ENCODE assay signal across 19 mouse cellular contexts in the genomic region with DNA sequence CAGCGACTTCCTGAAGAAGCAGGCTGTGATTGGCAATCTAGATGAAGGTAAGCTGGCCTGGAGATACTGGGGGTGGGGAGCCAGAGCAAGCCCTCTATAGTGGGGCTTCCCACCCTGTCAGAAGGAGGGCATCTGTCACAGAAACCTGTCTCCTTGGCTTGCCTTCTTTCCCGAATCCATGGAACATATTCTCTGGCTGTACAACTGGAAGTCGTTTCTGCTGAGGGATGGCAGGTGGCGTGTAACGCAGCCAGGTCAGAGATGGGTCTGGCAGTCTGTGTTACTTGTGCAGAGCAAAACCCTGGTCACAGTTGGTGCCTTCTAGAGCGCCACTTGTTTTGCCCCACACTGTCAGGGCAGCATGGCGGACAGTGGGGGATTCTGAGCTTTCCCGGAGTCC. TPM values are rescaled to one million over a fixed set of nuclear protein-coding genes. Genes with fewer than 3 reads are reported as not detected.
DNase-seq lines count a peak whose midpoint lies in the region; ATAC-seq and TF ChIP-seq lines count a peak whose summit lies in the region.
"Had no signal": no experiment of that assay in that cellular context is flagged by ENCODE, and none has a peak within 500 bp of the region (broad histone marks: within the 10 kb centered on the region; RNA-seq: fewer than 3 reads in every experiment).

No protein-coding gene starts in this region.

- ATAC-seq in forebrain, embryonic 13.5 days, result no peak; the same call in 1 of the 2 replicates
- no peak for ATAC-seq in forebrain, embryonic 11.5 days (replicated peaks; ENCODE audit: low FRiP score)
- no peak for ATAC-seq in forebrain, embryonic 14.5 days
- ATAC-seq: midbrain, embryonic 15.5 days had no signal

- WGBS in forebrain, embryonic 13.5 days, result 85% methylated on average over 8 of the region's 8 CpGs
- WGBS in forebrain, embryonic 11.5 days, result 83% methylated on average over 8 of the region's 8 CpGs
- 15% methylated on average over 8 of the region's 8 CpGs for WGBS in cerebellum, adult 2 months
- 81% methylated on average over 8 of the region's 8 CpGs for WGBS in forebrain, embryonic 14.5 days

- no peak overlapping the region for H3K9ac ChIP-seq in forebrain, embryonic 13.5 days
- no peak overlapping the region for H3K9ac ChIP-seq in forebrain, embryonic 11.5 days (ENCODE audit: low read length)
- H3K9ac ChIP-seq in forebrain, embryonic 14.5 days (ENCODE audit: low read length), result no peak overlapping the region
- H3K9ac ChIP-seq: midbrain, embryonic 15.5 days had no signal

- H3K9me3 ChIP-seq in forebrain, embryonic 13.5 days (replicated peaks), result no peaks in the 10 kb centered on the region
- no peaks in the 10 kb centered on the region for H3K9me3 ChIP-seq in forebrain, embryonic 11.5 days (ENCODE audit: control insufficient read depth, low read length)
- H3K9me3 ChIP-seq in E14TG2a.4 (ENCODE audit: low read length), result peaks cover 6% of the 10 kb centered on the region
- no peaks in the 10 kb centered on the region for H3K9me3 ChIP-seq in forebrain, embryonic 14.5 days (replicated peaks; ENCODE audit: control insufficient read depth, low read length)
- H3K9me3 ChIP-seq: midbrain, embryonic 15.5 days had no signal

- no peaks in the 10 kb centered on the region for H3K36me3 ChIP-seq in forebrain, embryonic 13.5 days (ENCODE audit: poor library complexity, severe bottlenecking)
- H3K36me3 ChIP-seq in forebrain, embryonic 11.5 days (ENCODE audit: control insufficient read depth, insufficient read depth, low read length), result no peaks in the 10 kb centered on the region
- H3K36me3 ChIP-seq in E14TG2a.4 (ENCODE audit: insufficient read depth, low read length), result no peaks in the 10 kb centered on the region
- H3K36me3 ChIP-seq in forebrain, embryonic 14.5 days (ENCODE audit: control insufficient read depth, insufficient read depth, low read length), result no peaks in the 10 kb centered on the region
- H3K36me3 ChIP-seq: midbrain, embryonic 15.5 days had no signal

- no peak overlapping the region for H3K4me2 ChIP-seq in forebrain, embryonic 13.5 days
- H3K4me2 ChIP-seq in forebrain, embryonic 11.5 days (ENCODE audit: low read depth, low read length, severe bottlenecking), result no peak overlapping the region
- H3K4me2 ChIP-seq in forebrain, embryonic 14.5 days (ENCODE audit: low read length), result no peak overlapping the region
- H3K4me2 ChIP-seq: midbrain, embryonic 15.5 days had no signal

- DNase-seq in forebrain, embryonic 11.5 days (ENCODE audit: low spot score), result no peak
- DNase-seq in cerebellum, adult 2 months, result peak; percentile 77 to 87
- DNase-seq in forebrain, embryonic 14.5 days (ENCODE audit: low spot score), result no peak
- DNase-seq in ovary, postnatal 14 days (ENCODE audit: low spot score), result no peak
- DNase-seq in heart, adult 9 months (ENCODE audit: low spot score in 2 of 2), result no peak
- DNase-seq in adrenal gland, adult 8-10 months, result no peak
- DNase-seq: adrenal gland, adult 2 months; gastrocnemius, adult 2 months; heart, adult 2 months; kidney, adult 2 months; kidney, postnatal 14 days; lung, adult 2 months had no signal

- peaks cover 19% of the 10 kb centered on the region; the same call in 1 of the 2 replicates for H3K4me1 ChIP-seq in forebrain, embryonic 13.5 days
- H3K4me1 ChIP-seq in forebrain, embryonic 11.5 days (replicated peaks; ENCODE audit: control insufficient read depth, insufficient read depth, low read length), result no peaks in the 10 kb centered on the region
- peaks cover 27% of the 10 kb centered on the region for H3K4me1 ChIP-seq in E14TG2a.4 (replicated peaks; ENCODE audit: low read depth, low read length)
- H3K4me1 ChIP-seq in cerebellum, adult 2 months (ENCODE audit: control insufficient read depth, insufficient read depth, low read length), result peaks cover 51% of the 10 kb centered on the region
- H3K4me1 ChIP-seq in forebrain, embryonic 14.5 days (ENCODE audit: control insufficient read depth, insufficient read depth, low read length), result no peaks in the 10 kb centered on the region

- 0 out of 2 replicates have a peak overlapping the region, but pooled peaks have one; percentile 8 for H3K27ac ChIP-seq in forebrain, embryonic 13.5 days
- H3K27ac ChIP-seq in forebrain, embryonic 11.5 days (ENCODE audit: low read depth, low read length), result no peak overlapping the region
- H3K27ac ChIP-seq in cerebellum, adult 2 months (ENCODE audit: insufficient read depth, low read length), result peak overlapping the region; percentile 68
- H3K27ac ChIP-seq in forebrain, embryonic 14.5 days (ENCODE audit: low read depth, low read length), result peak overlapping the region; percentile 54; the same call in 1 of the 2 replicates
- H3K27ac ChIP-seq: gastrocnemius, adult 2 months; heart, adult 2 months; macrophage; midbrain, embryonic 15.5 days had no signal

- no peak for TF ChIP-seq POLR2A in cerebellum, adult 2 months (IDR thresholded peaks at IDR 0.05; ENCODE audit: borderline replicate concordance, insufficient read depth, low read length)

- H3K4me3 ChIP-seq in forebrain, embryonic 13.5 days, result no peak overlapping the region
- H3K4me3 ChIP-seq in forebrain, embryonic 11.5 days (ENCODE audit: low read depth, low read length), result no peak overlapping the region
- H3K4me3 ChIP-seq in E14TG2a.4 (replicated peaks; ENCODE audit: low read length), result peak overlapping the region; percentile 24; the same call in 1 of the 2 replicates
- H3K4me3 ChIP-seq in cerebellum, adult 2 months (replicated peaks; ENCODE audit: insufficient read depth, low read depth, low read length), result no peak overlapping the region
- no peak overlapping the region for H3K4me3 ChIP-seq in forebrain, embryonic 14.5 days (ENCODE audit: low read depth, low read length)
- H3K4me3 ChIP-seq: gastrocnemius, adult 2 months; heart, adult 2 months; midbrain, embryonic 15.5 days had no signal

- TF ChIP-seq CTCF in E14TG2a.4 (conservative IDR thresholded peaks at IDR 0.05; ENCODE audit: low read length), result no peak
- no peak for TF ChIP-seq CTCF in cerebellum, adult 2 months (IDR thresholded peaks at IDR 0.05; ENCODE audit: borderline replicate concordance, insufficient read depth, low read depth, low read length)

- H3K27me3 ChIP-seq in forebrain, embryonic 13.5 days, result no peaks in the 10 kb centered on the region
- H3K27me3 ChIP-seq in forebrain, embryonic 11.5 days (ENCODE audit: control insufficient read depth, insufficient read depth, low read length), result no peaks in the 10 kb centered on the region
- peaks cover 26% of the 10 kb centered on the region for H3K27me3 ChIP-seq in E14TG2a.4 (ENCODE audit: insufficient read depth, low read length)
- H3K27me3 ChIP-seq in cerebellum, adult 2 months (ENCODE audit: control insufficient read depth, insufficient read depth, low read length), result no peaks in the 10 kb centered on the region
- no peaks in the 10 kb centered on the region for H3K27me3 ChIP-seq in forebrain, embryonic 14.5 days (replicated peaks; ENCODE audit: control insufficient read depth, insufficient read depth, low read length)
- H3K27me3 ChIP-seq: midbrain, embryonic 15.5 days had no signal

RNA-seq across cellular contexts. Expression of a gene that starts 16.9 kb away (rescaled TPM):
- polyA plus RNA-seq in forebrain, embryonic 13.5 days (2015; fragmentation: Nextera tagmentation; extraction: Ambion mirVana), result 1.4 and 1.9 TPM in 2 replicates
- polyA plus RNA-seq in forebrain, embryonic 11.5 days (2014; fragmentation: Nextera tagmentation; extraction: Ambion mirVana), result 2.0 and 2.1 TPM in 2 replicates
- 1.8 and 3.3 TPM in 2 replicates for polyA plus RNA-seq in cerebellum, adult 2 months (2012; rRNA removed)
- 2.3 and 2.4 TPM in 2 replicates for polyA plus RNA-seq in forebrain, embryonic 14.5 days (2014; fragmentation: Nextera tagmentation; extraction: Ambion mirVana)
- 1 to 10 TPM in 3 of 4 experiments, under 1 TPM in 1; 0.99 to 4.1 (median 2.6) TPM for total RNA-seq in adrenal gland, adult 8-10 months (2022)
- total RNA-seq: CH12.LX; gastrocnemius, adult 2 months; heart, adult 2 months; layer of hippocampus, postnatal 10 days; liver, adult 2 months had no signal
- polyA plus RNA-seq: kidney, adult 2 months; liver, adult 2 months; macrophage had no signal

RNA-seq across cellular contexts. Expression of a gene that starts 46.4 kb away (rescaled TPM):
- polyA plus RNA-seq in forebrain, embryonic 13.5 days (2015; fragmentation: Nextera tagmentation; extraction: Ambion mirVana), result 14.4 and 15.7 TPM in 2 replicates
- polyA plus RNA-seq in forebrain, embryonic 11.5 days (2014; fragmentation: Nextera tagmentation; extraction: Ambion mirVana), result 9.9 and 10.0 TPM in 2 replicates
- polyA plus RNA-seq in cerebellum, adult 2 months (2012; rRNA removed), result 175 and 188 TPM in 2 replicates
- polyA plus RNA-seq in forebrain, embryonic 14.5 days (2014; fragmentation: Nextera tagmentation; extraction: Ambion mirVana), result 20.4 and 30.1 TPM in 2 replicates
- 100 to 1,000 TPM; 110 to 182 (median 142) TPM for total RNA-seq in adrenal gland, adult 8-10 months (2022)

RNA-seq across cellular contexts. Expression of a gene that starts 59.1 kb away (rescaled TPM):
- 23.4 and 30.6 TPM in 2 replicates for polyA plus RNA-seq in forebrain, embryonic 13.5 days (2015; fragmentation: Nextera tagmentation; extraction: Ambion mirVana)
- 29.4 and 29.9 TPM in 2 replicates for polyA plus RNA-seq in forebrain, embryonic 11.5 days (2014; fragmentation: Nextera tagmentation; extraction: Ambion mirVana)
- polyA plus RNA-seq in cerebellum, adult 2 months (2012; rRNA removed), result 34.7 and 39.3 TPM in 2 replicates
- 19.5 and 21.8 TPM in 2 replicates for polyA plus RNA-seq in forebrain, embryonic 14.5 days (2014; fragmentation: Nextera tagmentation; extraction: Ambion mirVana)
- 10 to 100 TPM; 50.1 to 70.1 (median 55.6) TPM for total RNA-seq in adrenal gland, adult 8-10 months (2022)

Comparison
In these comparisons a context has a peak if more than half of its experiments do, and no peak if none do; other contexts are left out.
1. DNase-seq: peak in cerebellum, adult 2 months (2 of 2); none in forebrain, embryonic 11.5 days (single experiment), forebrain, embryonic 14.5 days (single experiment), ovary, postnatal 14 days (single experiment), heart, adult 9 months (0 of 2) and adrenal gland, adult 8-10 months (single experiment).